Mouse (Mus musculus) mesoderm, embryonic 11.5 days (tissue): ENCODE results near the gene Osbp2.
"Not testable (repeated sequence)": the region's sequence is repeated elsewhere in the genome, so short reads cannot be mapped to it uniquely, and the experiment has no call there.

ENCODE experiments used
- DNase-seq: peaks from one replicate; pipeline ENCODE4 v3.0.0-alpha.2; 2012; ENCODE audit warnings: low read depth, low spot score

Gene Osbp2

GRCm38 (mm10) chr11:3863454-3864112 lies at the start of gene Osbp2:
Gene Osbp2, minus strand, starts transcription at chr11:3863903.
- peak; percentile 77 for DNase-seq

GRCm38 (mm10) chr11:3912875-3913271 lies 49.2 kb upstream of the Osbp2 start:
- peak; percentile 29 for DNase-seq

- DNase-seq = peak; percentile 4
Observed at GRCm38 (mm10) chr11:3912100-3912874, 48.6 kb upstream of the Osbp2 start.

- DNase-seq = not testable (repeated sequence)
Observed at GRCm38 (mm10) chr11:3911440-3911839, 47.7 kb upstream of the Osbp2 start.

- no peak for DNase-seq
Observed at GRCm38 (mm10) chr11:3910513-3911310, 47.0 kb upstream of the Osbp2 start.

GRCm38 (mm10) chr11:3909236-3909635 lies 45.5 kb upstream of the Osbp2 start:
- no peak for DNase-seq

- no peak for DNase-seq
Observed at GRCm38 (mm10) chr11:3905446-3905845, 41.7 kb upstream of the Osbp2 start.

GRCm38 (mm10) chr11:3904673-3905072 lies 41.0 kb upstream of the Osbp2 start:
- no peak for DNase-seq

- no peak for DNase-seq
Observed at GRCm38 (mm10) chr11:3903046-3903445, 39.3 kb upstream of the Osbp2 start.

- DNase-seq = no peak
Observed at GRCm38 (mm10) chr11:3902516-3902915, 38.8 kb upstream of the Osbp2 start.

- DNase-seq = no peak
Observed at GRCm38 (mm10) chr11:3900296-3900695, 36.6 kb upstream of the Osbp2 start.

GRCm38 (mm10) chr11:3895933-3896332 lies 32.2 kb upstream of the Osbp2 start:
- DNase-seq = no peak

- peak; percentile 47 for DNase-seq
Observed at GRCm38 (mm10) chr11:3895458-3895857, 31.8 kb upstream of the Osbp2 start.

GRCm38 (mm10) chr11:3894406-3895281 lies 30.9 kb upstream of the Osbp2 start, which contains the start of the genes 4921536K21Rik and Dusp18:
Gene 4921536K21Rik, minus strand, starts transcription at chr11:3895098.
Gene Dusp18, plus strand, starts transcription at chr11:3895240.
- DNase-seq = peak; percentile 96

GRCm38 (mm10) chr11:3893970-3894369 lies 30.3 kb upstream of the Osbp2 start:
- DNase-seq = no peak

GRCm38 (mm10) chr11:3887331-3887730 lies 23.6 kb upstream of the Osbp2 start:
- no peak for DNase-seq

- no peak for DNase-seq
Observed at GRCm38 (mm10) chr11:3883711-3884110, 20.0 kb upstream of the Osbp2 start.

- DNase-seq = peak; percentile 83
Observed at GRCm38 (mm10) chr11:3879836-3880235, 16.1 kb upstream of the Osbp2 start.

GRCm38 (mm10) chr11:3878660-3879059 lies 15.0 kb upstream of the Osbp2 start:
- no peak for DNase-seq

GRCm38 (mm10) chr11:3876419-3876818 lies 12.7 kb upstream of the Osbp2 start:
- DNase-seq = no peak

GRCm38 (mm10) chr11:3864343-3864742 lies 640 bp upstream of the Osbp2 start:
- no peak for DNase-seq
